Mouse (Mus musculus) embryonic facial prominence, embryonic 12.5 days (tissue): ENCODE data around the gene Ccdc146. TPM values are rescaled to one million over a fixed set of nuclear protein-coding genes. Genes with fewer than 3 reads are reported as not detected.

ENCODE experiments used
- ATAC-seq: fragments of 200-750 bp; cut with Nextera tagmentation; 2 replicates; pipeline ENCODE4 v1.8.0; 2017; ENCODE audit not compliant: insufficient number of reproducible peaks, insufficient read depth, low FRiP score, low TSS enrichment
- H3K27ac ChIP-seq: fragments of 300-500 bp; sonication (generic); 2 replicates; pipeline ENCODE4 v1.5.1; 2016; ENCODE audit warnings: mild to moderate bottlenecking
- H3K27me3 ChIP-seq: fragments of 300-500 bp; sonication (generic); 2 replicates; pipeline ENCODE4 v1.6.1; 2016; ENCODE audit warnings: mild to moderate bottlenecking, moderate library complexity
- H3K36me3 ChIP-seq: fragments of 300-500 bp; sonication (generic); 2 replicates; pipeline ENCODE4 v1.6.1; 2016; ENCODE audit warnings: mild to moderate bottlenecking
- H3K4me1 ChIP-seq: fragments of 300-500 bp; sonication (generic); 2 replicates; pipeline ENCODE4 v1.6.1; 2016
- H3K4me2 ChIP-seq: fragments of 300-500 bp; sonication (generic); replicated peaks from 2 replicates; pipeline ENCODE4 v1.6.1; 2016; ENCODE audit warnings: mild to moderate bottlenecking, moderate library complexity
- H3K4me3 ChIP-seq: fragments of 300-500 bp; sonication (generic); 2 replicates; pipeline ENCODE4 v1.5.1; 2016; ENCODE audit warnings: mild to moderate bottlenecking
- H3K9ac ChIP-seq: fragments of 300-500 bp; sonication (generic); 2 replicates; pipeline ENCODE4 v1.6.1; 2016; ENCODE audit warnings: mild to moderate bottlenecking, moderate library complexity
- H3K9me3 ChIP-seq: fragments of 300-500 bp; sonication (generic); 2 replicates; pipeline ENCODE4 v1.6.1; 2016; ENCODE audit warnings: mild to moderate bottlenecking, moderate library complexity
- WGBS: fragments of 180-500 bp; shearing (Covaris S2); methylation state at CpG from one replicate; pipeline ENCODE4 v1.1.7; 2016; 5-methylcytosine and 5-hydroxymethylcytosine counted together
- polyA plus RNA-seq: library from polyadenylated mRNA; unstranded; fragments of >200 nt; fragmentation: Nextera tagmentation; extraction: Ambion mirVana; gene quantifications from 2 replicates; pipeline ENCODE4 v1.2.1, GENCODE M21; 2016

Gene Ccdc146
- polyA plus RNA-seq, 1 experiment from 2014 or later, result not detected

GRCm38 (mm10) chr5:21384252-21384960 lies 40.1 kb downstream of the Ccdc146 start:
- WGBS, result 78% methylated on average over 13 of the region's 13 CpGs
- Histone ChIP-seq H3K9ac (no peak overlapping the region), H3K4me1 (peaks cover 16% of the 10 kb centered on the region), H3K9me3 (no peaks in the 10 kb centered on the region), H3K4me2 (no peak overlapping the region), H3K27ac (no peak overlapping the region), H3K36me3 (no peaks in the 10 kb centered on the region), H3K4me3 (no peak overlapping the region), H3K27me3 (0 out of 2 replicates have a peak, but pooled peaks cover 2% of the 10 kb centered on the region)
- ATAC-seq, result no peak

GRCm38 (mm10) chr5:21383392-21384251 lies 40.9 kb downstream of the Ccdc146 start:
- Histone ChIP-seq H3K27ac (no peak overlapping the region), H3K36me3 (no peaks in the 10 kb centered on the region), H3K4me3 (no peak overlapping the region), H3K4me1 (peaks cover 16% of the 10 kb centered on the region), H3K27me3 (0 out of 2 replicates have a peak, but pooled peaks cover 3% of the 10 kb centered on the region), H3K4me2 (no peak overlapping the region), H3K9me3 (no peaks in the 10 kb centered on the region), H3K9ac (no peak overlapping the region)
- 0 out of 2 replicates have a peak, but pooled peaks have one; percentile 65 for ATAC-seq
- WGBS, result 47% methylated on average over 14 of the region's 14 CpGs

- Histone ChIP-seq H3K9me3 (no peaks in the 10 kb centered on the region), H3K27me3 (0 out of 2 replicates have a peak, but pooled peaks cover 3% of the 10 kb centered on the region), H3K27ac (no peak overlapping the region), H3K9ac (no peak overlapping the region), H3K4me2 (no peak overlapping the region), H3K4me3 (no peak overlapping the region), H3K36me3 (no peaks in the 10 kb centered on the region), H3K4me1 (peaks cover 16% of the 10 kb centered on the region)
- no peak for ATAC-seq
- 54% methylated on average over 6 of the region's 6 CpGs for WGBS
Observed at GRCm38 (mm10) chr5:21382678-21383077, 41.8 kb downstream of the Ccdc146 start.

- no peak overlapping the region for H3K4me3 ChIP-seq
- WGBS, result 63% methylated on average over 6 of the region's 6 CpGs
- no peaks in the 10 kb centered on the region for H3K36me3 ChIP-seq
- no peak overlapping the region for H3K9ac ChIP-seq
- H3K27me3 ChIP-seq, result 0 out of 2 replicates have a peak, but pooled peaks cover 3% of the 10 kb centered on the region
- H3K4me2 ChIP-seq, result no peak overlapping the region
- no peak for ATAC-seq
- no peak overlapping the region for H3K27ac ChIP-seq
- H3K9me3 ChIP-seq, result no peaks in the 10 kb centered on the region
- H3K4me1 ChIP-seq, result peaks cover 16% of the 10 kb centered on the region
Observed at GRCm38 (mm10) chr5:21381986-21382385, 42.5 kb downstream of the Ccdc146 start.

- WGBS, result 66% methylated on average over 2 of the region's 2 CpGs
Observed at GRCm38 (mm10) chr5:21378397-21378796, 46.1 kb downstream of the Ccdc146 start.

GRCm38 (mm10) chr5:21376935-21377334 lies 47.5 kb downstream of the Ccdc146 start:
- H3K27me3 ChIP-seq, result peaks cover 19% of the 10 kb centered on the region
- H3K27ac ChIP-seq, result no peak overlapping the region
- no peaks in the 10 kb centered on the region for H3K36me3 ChIP-seq
- 62% methylated on average over 4 of the region's 4 CpGs for WGBS
- H3K9ac ChIP-seq, result no peak overlapping the region
- no peak overlapping the region for H3K4me3 ChIP-seq
- no peak for ATAC-seq
- no peak overlapping the region for H3K4me2 ChIP-seq
- 0 out of 2 replicates have a peak, but pooled peaks cover 6% of the 10 kb centered on the region for H3K4me1 ChIP-seq
- no peaks in the 10 kb centered on the region for H3K9me3 ChIP-seq

More at GRCm38 (mm10) chr5:21378397-21378796, 46.1 kb downstream of the Ccdc146 start:
- no peak overlapping the region for H3K4me3 ChIP-seq
- H3K4me2 ChIP-seq, result no peak overlapping the region
- ATAC-seq, result no peak
- H3K9me3 ChIP-seq, result no peaks in the 10 kb centered on the region
- no peaks in the 10 kb centered on the region for H3K36me3 ChIP-seq
- H3K27ac ChIP-seq, result no peak overlapping the region
- H3K27me3 ChIP-seq, result peaks cover 10% of the 10 kb centered on the region
- peaks cover 9% of the 10 kb centered on the region for H3K4me1 ChIP-seq
- no peak overlapping the region for H3K9ac ChIP-seq

GRCm38 (mm10) chr5:21373180-21373518 lies 51.3 kb downstream of the Ccdc146 start:
- peak overlapping the region; percentile 94 for H3K4me2 ChIP-seq
- H3K9ac ChIP-seq, result peak overlapping the region; percentile 66; the same call in 1 of the 2 replicates
- no peaks in the 10 kb centered on the region for H3K9me3 ChIP-seq
- 0 out of 2 replicates have a peak, but pooled peaks cover 6% of the 10 kb centered on the region for H3K4me1 ChIP-seq
- H3K36me3 ChIP-seq, result no peaks in the 10 kb centered on the region
- H3K27me3 ChIP-seq, result peaks cover 16% of the 10 kb centered on the region
- 73% methylated on average over 7 of the region's 7 CpGs for WGBS
- H3K27ac ChIP-seq, result no peak overlapping the region
- H3K4me3 ChIP-seq, result peak overlapping the region; percentile 44
- ATAC-seq, result no peak

GRCm38 (mm10) chr5:21372493-21373179 lies 51.8 kb downstream of the Ccdc146 start, which contains the start of gene Fgl2:
Fgl2 (plus strand) TSS chr5:21372642.
- H3K9me3 ChIP-seq, result no peaks in the 10 kb centered on the region
- H3K4me3 ChIP-seq, result peak within 1 kb of the TSS; percentile 44
- 0 out of 2 replicates have a peak, but pooled peaks cover 6% of the 10 kb centered on the region for H3K4me1 ChIP-seq
- H3K27me3 ChIP-seq, result peaks cover 16% of the 10 kb centered on the region
- ATAC-seq, result peak; percentile 87
- H3K9ac ChIP-seq, result peak within 1 kb of the TSS; percentile 66
- peak within 1 kb of the TSS; percentile 94 for H3K4me2 ChIP-seq
- WGBS, result 5% methylated on average over 31 of the region's 31 CpGs
- H3K36me3 ChIP-seq, result no peaks in the 10 kb centered on the region
- H3K27ac ChIP-seq, result no peak within 1 kb of the TSS

GRCm38 (mm10) chr5:21371920-21372319 lies 52.6 kb downstream of the Ccdc146 start:
- no peak for ATAC-seq
- H3K4me1 ChIP-seq, result 0 out of 2 replicates have a peak, but pooled peaks cover 6% of the 10 kb centered on the region
- no peak overlapping the region for H3K9ac ChIP-seq

GRCm38 (mm10) chr5:21370218-21370947 lies 54.1 kb downstream of the Ccdc146 start:
- Histone ChIP-seq H3K9me3 (no peaks in the 10 kb centered on the region), H3K27ac (no peak overlapping the region), H3K27me3 (peaks cover 16% of the 10 kb centered on the region), H3K4me3 (no peak overlapping the region), H3K36me3 (no peaks in the 10 kb centered on the region), H3K4me2 (no peak overlapping the region), H3K4me1 (0 out of 2 replicates have a peak, but pooled peaks cover 6% of the 10 kb centered on the region), H3K9ac (no peak overlapping the region)
- ATAC-seq, result no peak
- 90% methylated on average over 5 of the region's 5 CpGs for WGBS

More at GRCm38 (mm10) chr5:21371920-21372319, 52.6 kb downstream of the Ccdc146 start:
- Histone ChIP-seq H3K4me3 (peak overlapping the region; percentile 44; the same call in 1 of the 2 replicates), H3K27me3 (peaks cover 16% of the 10 kb centered on the region), H3K9me3 (no peaks in the 10 kb centered on the region), H3K36me3 (no peaks in the 10 kb centered on the region), H3K27ac (no peak overlapping the region), H3K4me2 (peak overlapping the region; percentile 94)
- whole genome bisulfite sequencing, result 33% methylated on average over 5 of the region's 5 CpGs
